Mouse (Mus musculus) bone marrow, adult 2 months (tissue): ENCODE measurements around the gene Rreb1. TPM values are rescaled to one million over a fixed set of nuclear protein-coding genes. Genes with fewer than 3 reads are reported as not detected.

Experiments
- H3K27ac ChIP-seq: fragments of 200-500 bp; 2 replicates; pipeline ENCODE4 v1.5.1; 2012; ENCODE audit warnings: low read depth, mild to moderate bottlenecking, control low read depth, inconsistent platforms, low read length; ENCODE audit not compliant: control insufficient read depth, poor library complexity, insufficient read depth
- H3K4me1 ChIP-seq: fragments of 200-500 bp; 2 replicates; pipeline ENCODE4 v1.6.1; 2011; ENCODE audit warnings: low read length; ENCODE audit not compliant: control insufficient read depth, insufficient read depth
- H3K4me3 ChIP-seq: fragments of 200-500 bp; replicated peaks from 2 replicates; pipeline ENCODE3; 2011; ENCODE audit warnings: mild to moderate bottlenecking, low read depth, low read length, control low read depth; ENCODE audit not compliant: control insufficient read depth
- CTCF ChIP-seq: fragments of 200-500 bp; IDR thresholded peaks from 2 replicates; pipeline ENCODE4 v1.5.1; 2011; ENCODE audit warnings: low read length, control low read depth; ENCODE audit not compliant: control insufficient read depth, insufficient read depth
- POLR2A ChIP-seq: fragments of 200-500 bp; IDR thresholded peaks from 2 replicates; pipeline ENCODE4 v1.6.1; 2011; ENCODE audit warnings: low read depth, mild to moderate bottlenecking, control low read depth, low read length, borderline replicate concordance; ENCODE audit not compliant: control insufficient read depth
- WGBS: fragments of 180-500 bp; shearing (Covaris S2); methylation state at CpG from one replicate; pipeline ENCODE4 v1.1.7; 2018; 5-methylcytosine and 5-hydroxymethylcytosine counted together
- polyA plus RNA-seq: library from polyadenylated mRNA; stranded (reverse); fragments of >200 nt; gene quantifications from 2 replicates; pipeline ENCODE4 v1.2.4, GENCODE M21; 2011; ENCODE audit warnings: low replicate concordance; ENCODE audit not compliant: missing spikeins, insufficient read depth, insufficient read length

Gene Rreb1
- polyA plus RNA-seq, 1 experiment = 17.7 TPM

DNA sequence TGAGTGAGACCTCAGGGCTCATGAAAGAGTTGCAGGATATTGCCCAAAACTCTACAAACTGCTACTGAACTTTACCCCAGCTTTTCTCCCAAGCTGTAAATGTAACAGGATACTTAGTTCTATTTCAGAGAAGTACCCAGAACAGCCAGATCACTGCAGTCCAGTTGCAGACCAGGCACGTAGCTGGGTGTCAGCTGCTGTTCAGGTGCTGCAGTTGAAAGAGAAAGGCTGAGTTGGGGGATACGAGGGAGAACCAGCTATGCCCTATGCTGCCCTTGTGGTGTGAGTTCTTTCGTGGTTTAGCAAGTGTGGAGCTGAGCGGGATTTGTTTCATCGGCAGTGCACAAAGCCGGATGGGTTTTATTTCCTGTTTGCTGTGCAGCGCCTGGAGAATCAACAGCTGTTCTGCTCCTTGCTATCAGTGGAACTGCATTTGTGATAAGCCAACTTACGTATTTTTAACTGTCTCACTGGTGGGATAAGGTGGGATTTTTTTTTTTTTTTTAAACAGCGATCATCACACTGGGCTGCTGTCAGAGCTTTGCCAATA, 102.5 kb downstream of the Rreb1 start:
- Histone ChIP-seq H3K4me3 (peak overlapping the region; percentile 8), H3K4me1 (peaks cover 22% of the 10 kb centered on the region), H3K27ac (peak overlapping the region; percentile 55)
- TF ChIP-seq POLR2A (no peak), CTCF (no peak)
- WGBS = under 1% methylated on average over 9 of the region's 9 CpGs

DNA sequence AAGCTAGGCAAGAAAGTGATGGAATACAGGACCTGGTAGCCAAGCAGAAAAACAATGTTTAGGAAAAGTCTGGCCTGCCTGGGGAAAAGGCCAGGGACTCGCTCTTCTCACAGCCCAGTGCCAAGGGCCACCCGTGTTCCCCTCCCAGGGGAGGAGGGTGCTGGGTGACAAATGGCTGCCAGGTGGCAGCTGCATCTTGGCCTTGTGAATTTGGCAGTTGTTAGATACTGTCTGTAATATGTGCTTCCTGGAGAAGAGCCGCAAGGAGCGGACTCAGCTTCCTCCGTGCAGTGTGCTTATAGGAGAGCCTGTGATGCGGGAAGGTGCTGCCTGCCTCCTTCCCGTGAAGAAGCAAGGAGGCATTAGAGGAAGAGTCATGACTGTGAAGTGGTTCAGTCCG, 104.3 kb downstream of the Rreb1 start:
- peaks cover 20% of the 10 kb centered on the region for H3K4me1 ChIP-seq
- TF ChIP-seq POLR2A = no peak
- TF ChIP-seq CTCF = no peak
- H3K4me3 ChIP-seq = no peak overlapping the region
- 36% methylated on average over 8 of the region's 8 CpGs for WGBS
- H3K27ac ChIP-seq = peak overlapping the region; percentile 43

DNA sequence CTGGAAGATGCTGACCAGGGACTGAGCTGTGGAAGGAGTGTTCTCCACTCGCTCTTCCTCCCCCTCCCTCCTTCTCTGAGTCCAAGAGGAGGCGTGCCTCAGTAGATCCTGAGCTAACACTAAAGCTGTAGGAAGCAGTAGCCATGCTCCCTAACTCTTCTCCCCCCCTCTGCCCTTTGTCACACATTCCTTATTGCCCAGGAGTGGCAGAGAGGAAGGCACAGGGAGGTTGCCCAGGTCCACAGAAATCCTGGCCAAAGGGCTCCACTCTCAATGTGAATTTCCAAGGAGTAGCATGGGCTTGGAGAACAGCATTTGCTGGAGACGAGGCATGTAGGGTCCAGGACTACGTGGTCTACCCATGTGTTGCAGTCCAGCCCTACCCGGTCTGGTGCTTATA, 104.8 kb downstream of the Rreb1 start:
- 79% methylated on average over 5 of the region's 5 CpGs for WGBS
- Histone ChIP-seq H3K4me3 (no peak overlapping the region), H3K27ac (peak overlapping the region; percentile 43), H3K4me1 (peaks cover 18% of the 10 kb centered on the region)
- TF ChIP-seq POLR2A (no peak), CTCF (no peak)

DNA sequence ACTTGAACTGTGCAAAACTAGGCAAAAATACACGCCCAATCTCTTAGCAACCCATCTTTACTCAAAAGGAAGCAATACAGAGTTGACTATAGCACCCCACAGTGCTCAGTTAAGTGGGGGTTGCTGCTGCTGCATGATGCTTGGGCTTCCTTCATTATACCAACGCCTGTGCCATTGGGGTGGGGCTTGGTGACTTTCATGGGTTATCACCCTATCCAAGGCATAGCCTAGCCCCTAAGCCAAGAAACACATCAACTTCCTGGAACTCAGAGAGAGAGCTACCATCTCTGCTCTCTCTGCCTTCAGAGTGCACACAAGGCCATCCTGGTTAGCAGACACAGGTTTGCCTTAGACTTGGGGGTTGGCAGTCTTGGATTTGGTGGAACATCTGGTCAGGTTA, 107.2 kb downstream of the Rreb1 start:
- TF ChIP-seq POLR2A (no peak), CTCF (no peak)
- Histone ChIP-seq H3K27ac (no peak overlapping the region), H3K4me1 (peaks cover 11% of the 10 kb centered on the region), H3K4me3 (no peak overlapping the region)
- WGBS = 54% methylated on average over 2 of the region's 2 CpGs

DNA sequence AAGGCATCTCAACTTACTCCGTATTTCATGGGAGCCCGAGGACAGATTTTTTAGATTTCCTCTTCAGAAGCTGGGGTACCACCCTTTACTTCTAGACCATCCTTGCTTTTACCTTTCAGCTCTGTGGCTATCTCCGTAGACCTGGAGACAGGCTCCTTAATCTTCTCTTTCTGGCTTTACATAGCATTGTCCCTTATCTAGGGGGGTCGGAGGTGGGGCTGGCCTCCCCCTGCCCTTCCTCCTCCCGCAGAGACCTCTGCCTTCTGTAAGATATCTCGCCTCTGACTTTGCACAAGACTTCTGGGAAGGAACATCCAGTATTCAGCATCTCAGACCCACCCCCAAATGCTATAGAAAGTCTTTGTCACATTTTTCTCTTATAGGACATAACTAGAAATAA, 107.8 kb downstream of the Rreb1 start:
- H3K4me1 ChIP-seq = peaks cover 9% of the 10 kb centered on the region

DNA sequence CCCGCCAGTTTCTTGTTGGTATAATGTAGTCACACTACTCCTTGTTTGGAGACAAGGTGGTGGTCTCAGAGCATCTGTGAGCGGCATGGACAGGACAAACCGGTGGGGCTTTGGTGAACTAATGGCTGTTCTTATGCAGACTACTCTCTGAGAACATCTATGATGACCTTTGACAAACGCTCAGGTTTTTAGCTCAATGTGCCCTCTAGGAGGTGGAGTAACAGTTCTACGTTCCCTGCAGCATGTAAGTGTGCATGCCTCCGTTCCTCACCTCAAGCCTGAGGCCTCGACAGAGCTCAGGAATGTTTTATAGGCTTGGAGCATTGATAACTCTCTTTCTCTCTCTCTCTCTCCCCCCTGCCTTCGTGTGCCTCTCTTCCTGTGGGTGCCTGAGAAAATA, 116.6 kb downstream of the Rreb1 start:
- no peak for TF ChIP-seq POLR2A
- H3K4me1 ChIP-seq = no peaks in the 10 kb centered on the region
- no peak overlapping the region for H3K27ac ChIP-seq
- H3K4me3 ChIP-seq = no peak overlapping the region
- 88% methylated on average over 8 of the region's 8 CpGs for WGBS

More for the DNA sequence above, 107.8 kb downstream of the Rreb1 start:
- Histone ChIP-seq H3K4me3 (no peak overlapping the region), H3K27ac (no peak overlapping the region)
- TF ChIP-seq POLR2A (no peak), CTCF (no peak)
- 64% methylated on average over 6 of the region's 6 CpGs for WGBS

DNA sequence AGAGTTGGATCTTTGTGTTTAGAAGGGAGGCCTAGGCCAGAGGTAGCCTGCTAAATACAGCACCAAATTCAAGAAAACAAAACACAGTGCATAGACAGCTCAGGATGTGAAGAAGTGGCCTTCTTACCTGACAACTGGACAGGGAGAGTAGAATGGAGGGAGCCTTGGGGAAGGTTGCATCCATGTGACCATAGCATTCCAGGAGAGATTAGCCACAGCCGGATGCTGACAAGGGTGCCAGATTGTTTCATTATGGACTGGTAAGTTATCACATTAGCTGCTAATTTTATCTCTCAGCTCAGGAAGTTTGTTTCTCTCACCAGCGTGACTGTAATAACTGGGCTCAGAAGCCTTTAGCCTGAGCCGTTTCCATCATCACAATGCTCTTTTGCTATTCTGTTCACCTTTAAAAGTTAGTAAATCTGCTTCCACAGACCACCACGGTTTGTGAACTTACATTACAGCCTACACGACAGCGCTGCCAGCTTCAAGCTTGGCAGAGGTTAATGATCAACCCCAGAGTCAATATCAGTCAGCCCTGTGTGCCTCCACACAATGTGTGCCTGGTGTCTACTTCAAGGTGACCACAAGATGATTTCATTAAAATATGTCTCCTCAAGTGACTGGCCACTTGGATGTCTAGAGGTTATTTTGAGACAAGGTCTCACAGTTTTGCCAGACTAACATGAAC, 117.5 kb downstream of the Rreb1 start:
- no peak for TF ChIP-seq POLR2A
- TF ChIP-seq CTCF = no peak
- 75% methylated on average over 6 of the region's 6 CpGs for WGBS
- no peak overlapping the region for H3K4me3 ChIP-seq
- no peaks in the 10 kb centered on the region for H3K4me1 ChIP-seq
- H3K27ac ChIP-seq = no peak overlapping the region

DNA sequence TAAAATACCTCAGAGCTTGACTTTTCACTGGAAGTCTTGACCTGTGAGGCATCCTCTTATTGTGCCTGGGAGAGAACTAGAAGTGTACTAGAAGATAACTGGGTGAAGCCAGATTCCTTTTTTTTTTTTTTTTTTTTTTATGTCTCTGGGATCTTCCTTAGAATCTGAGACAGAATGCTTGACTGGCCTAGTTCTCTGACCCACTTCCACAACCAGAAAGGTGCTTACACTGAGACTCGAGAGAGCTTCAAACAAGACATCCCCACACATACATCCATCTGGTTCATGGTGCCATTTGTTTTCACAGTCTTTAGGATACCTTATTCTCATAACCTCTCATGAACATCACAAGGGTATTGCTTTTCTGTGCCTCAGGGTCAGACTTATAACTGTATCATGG, 118.2 kb downstream of the Rreb1 start:
- Histone ChIP-seq H3K4me1 (no peaks in the 10 kb centered on the region), H3K4me3 (no peak overlapping the region), H3K27ac (no peak overlapping the region)
- WGBS = 93% methylated on average over 1 of the region's 1 CpGs
- TF ChIP-seq POLR2A = no peak
- TF ChIP-seq CTCF = no peak

DNA sequence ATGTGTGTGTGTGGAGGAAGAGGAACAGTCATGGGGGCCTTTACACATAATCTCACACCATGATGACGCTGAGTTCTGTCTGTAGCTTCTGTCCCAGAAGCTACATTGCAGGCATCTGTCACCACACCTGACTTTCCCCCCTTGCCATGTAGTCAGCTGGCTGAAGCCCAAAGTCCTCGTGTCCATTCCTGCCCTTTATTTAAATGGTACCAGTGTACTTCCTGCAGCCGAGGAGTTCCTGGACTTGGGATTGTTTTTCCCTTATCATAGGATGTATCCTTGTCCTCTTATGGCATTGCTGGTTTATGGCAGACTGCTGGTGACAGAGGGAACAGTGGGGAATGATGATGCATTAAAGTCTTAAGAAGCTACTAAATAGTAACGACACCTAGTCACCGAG, 120.6 kb downstream of the Rreb1 start:
- H3K27ac ChIP-seq = no peak overlapping the region
- H3K4me3 ChIP-seq = no peak overlapping the region
- TF ChIP-seq POLR2A = no peak
- TF ChIP-seq CTCF = no peak
- no peaks in the 10 kb centered on the region for H3K4me1 ChIP-seq
- 83% methylated on average over 5 of the region's 5 CpGs for WGBS
